Mouse (Mus musculus) midbrain, embryonic 16.5 days (tissue): Measurements from ENCODE around the gene Rgl3. TPM values are rescaled to one million over a fixed set of nuclear protein-coding genes. Genes with fewer than 3 reads are reported as not detected.

Experiments
- ATAC-seq: fragments of 200-750 bp; cut with Nextera tagmentation; 2 replicates; pipeline ENCODE4 v1.8.0; 2017; ENCODE audit warnings: moderate TSS enrichment
- H3K27ac ChIP-seq: fragments of 300-500 bp; sonication (generic); 2 replicates; pipeline ENCODE4 v1.5.1; 2014; ENCODE audit warnings: mild to moderate bottlenecking, low read length, mixed read lengths
- H3K27me3 ChIP-seq: fragments of 300-500 bp; sonication (generic); 2 replicates; pipeline ENCODE4 v1.6.1; 2014; ENCODE audit warnings: low read depth, low read length, mixed read lengths; ENCODE audit not compliant: control insufficient read depth, insufficient read depth
- H3K36me3 ChIP-seq: fragments of 300-500 bp; sonication (generic); 2 replicates; pipeline ENCODE4 v1.6.1; 2014; ENCODE audit warnings: mild to moderate bottlenecking, low read length, moderate library complexity, mixed read lengths; ENCODE audit not compliant: control insufficient read depth, insufficient read depth
- H3K4me1 ChIP-seq: fragments of 300-500 bp; sonication (generic); 2 replicates; pipeline ENCODE4 v1.6.1; 2014; ENCODE audit warnings: mild to moderate bottlenecking, low read length, mixed read lengths; ENCODE audit not compliant: control insufficient read depth, insufficient read depth
- H3K4me2 ChIP-seq: fragments of 300-500 bp; sonication (generic); 2 replicates; pipeline ENCODE4 v1.6.1; 2014; ENCODE audit warnings: mild to moderate bottlenecking, low read length, mixed read lengths
- H3K4me3 ChIP-seq: fragments of 300-500 bp; sonication (generic); 2 replicates; pipeline ENCODE4 v1.5.1; 2014; ENCODE audit warnings: low read depth, mild to moderate bottlenecking, low read length, moderate library complexity, mixed read lengths
- H3K9ac ChIP-seq: fragments of 300-500 bp; sonication (generic); 2 replicates; pipeline ENCODE4 v1.6.1; 2014; ENCODE audit warnings: low read depth, low read length, mixed read lengths
- H3K9me3 ChIP-seq: fragments of 300-500 bp; sonication (generic); replicated peaks from 2 replicates; pipeline ENCODE4 v1.6.1; 2014; ENCODE audit warnings: mild to moderate bottlenecking, low read length, mixed read lengths; ENCODE audit not compliant: control insufficient read depth, poor library complexity, severe bottlenecking
- WGBS: fragments of 180-500 bp; shearing (Covaris S2); extraction: QIAGEN DNeasy Blood & Tissue Kit; methylation state at CpG from one replicate; pipeline ENCODE4 v1.1.7; 2014; 5-methylcytosine and 5-hydroxymethylcytosine counted together
- polyA plus RNA-seq: library from polyadenylated mRNA; unstranded; fragments of >200 nt; fragmentation: Nextera tagmentation; extraction: Ambion mirVana; gene quantifications from 2 replicates; pipeline ENCODE4 v1.2.1, GENCODE M21; 2015

The Rgl3 gene
- polyA plus RNA-seq, 1 experiment from 2014 or later: 0.88 TPM

GRCm38 (mm10) chr9:21958372-21958771 is 30.9 kb downstream of the Rgl3 start:
- H3K4me3 ChIP-seq: no peak overlapping the region
- H3K36me3 ChIP-seq: no peaks in the 10 kb centered on the region
- no peak overlapping the region for H3K9ac ChIP-seq
- H3K4me2 ChIP-seq: no peak overlapping the region
- 90% methylated on average over 5 of the region's 5 CpGs for WGBS
- H3K27me3 ChIP-seq: peaks cover 43% of the 10 kb centered on the region
- ATAC-seq: no peak
- H3K27ac ChIP-seq: no peak overlapping the region
- H3K4me1 ChIP-seq: peaks cover 35% of the 10 kb centered on the region
- no peaks in the 10 kb centered on the region for H3K9me3 ChIP-seq

- peak within 1 kb of the TSS; percentile 59 for H3K4me3 ChIP-seq
- H3K9me3 ChIP-seq: no peaks in the 10 kb centered on the region
- no peaks in the 10 kb centered on the region for H3K36me3 ChIP-seq
- peak within 1 kb of the TSS; percentile 81 for H3K9ac ChIP-seq
- peaks cover 17% of the 10 kb centered on the region for H3K27me3 ChIP-seq
- under 1% methylated on average over 52 of the region's 54 CpGs for WGBS
- H3K4me1 ChIP-seq: peaks cover 25% of the 10 kb centered on the region
- peak; percentile 98 for ATAC-seq
- peak within 1 kb of the TSS; percentile 71 for H3K4me2 ChIP-seq
- peak within 1 kb of the TSS; percentile 96 for H3K27ac ChIP-seq
Observed at GRCm38 (mm10) chr9:21955570-21956281, 33.5 kb downstream of the Rgl3 start, which contains the start of gene Swsap1. TSS of gene Swsap1 (plus strand) at chr9:21955755.

GRCm38 (mm10) chr9:21955225-21955569 is 34.0 kb downstream of the Rgl3 start:
- Histone ChIP-seq H3K27ac (peak overlapping the region; percentile 89), H3K4me2 (peak overlapping the region; percentile 71), H3K4me1 (peaks cover 23% of the 10 kb centered on the region), H3K36me3 (no peaks in the 10 kb centered on the region), H3K27me3 (peaks cover 12% of the 10 kb centered on the region), H3K9me3 (no peaks in the 10 kb centered on the region), H3K9ac (peak overlapping the region; percentile 36; the same call in 1 of the 2 replicates), H3K4me3 (peak overlapping the region; percentile 59)
- peak; percentile 63 for ATAC-seq
- WGBS: 3% methylated on average over 18 of the region's 18 CpGs

GRCm38 (mm10) chr9:21954635-21955034 is 34.6 kb downstream of the Rgl3 start:
- no peak overlapping the region for H3K4me3 ChIP-seq
- no peaks in the 10 kb centered on the region for H3K36me3 ChIP-seq
- H3K4me1 ChIP-seq: peaks cover 23% of the 10 kb centered on the region
- WGBS: 71% methylated on average over 3 of the region's 3 CpGs
- no peak overlapping the region for H3K27ac ChIP-seq
- no peak for ATAC-seq
- no peak overlapping the region for H3K9ac ChIP-seq
- peaks cover 6% of the 10 kb centered on the region for H3K27me3 ChIP-seq
- H3K4me2 ChIP-seq: no peak overlapping the region
- no peaks in the 10 kb centered on the region for H3K9me3 ChIP-seq

GRCm38 (mm10) chr9:21953600-21953999 is 35.6 kb downstream of the Rgl3 start:
- no peaks in the 10 kb centered on the region for H3K36me3 ChIP-seq
- ATAC-seq: peak; percentile 15
- H3K9ac ChIP-seq: no peak overlapping the region
- peaks cover 23% of the 10 kb centered on the region for H3K4me1 ChIP-seq
- WGBS: 0% methylated on average over 3 of the region's 3 CpGs
- H3K27ac ChIP-seq: peak overlapping the region; percentile 71
- H3K9me3 ChIP-seq: no peaks in the 10 kb centered on the region
- H3K4me3 ChIP-seq: no peak overlapping the region
- peak overlapping the region; percentile 17; the same call in 1 of the 2 replicates for H3K4me2 ChIP-seq
- H3K27me3 ChIP-seq: no peaks in the 10 kb centered on the region

GRCm38 (mm10) chr9:21951977-21952376 is 37.3 kb downstream of the Rgl3 start:
- Histone ChIP-seq H3K27me3 (no peaks in the 10 kb centered on the region), H3K27ac (no peak overlapping the region), H3K36me3 (0 out of 2 replicates have a peak, but pooled peaks cover 4% of the 10 kb centered on the region), H3K9ac (no peak overlapping the region), H3K4me1 (peaks cover 23% of the 10 kb centered on the region), H3K4me2 (no peak overlapping the region), H3K4me3 (no peak overlapping the region), H3K9me3 (no peaks in the 10 kb centered on the region)
- 80% methylated on average over 3 of the region's 3 CpGs for WGBS
- ATAC-seq: no peak

GRCm38 (mm10) chr9:21950322-21950721 is 38.9 kb downstream of the Rgl3 start:
- Histone ChIP-seq H3K9ac (no peak overlapping the region), H3K9me3 (no peaks in the 10 kb centered on the region), H3K4me1 (peaks cover 17% of the 10 kb centered on the region), H3K4me2 (no peak overlapping the region), H3K36me3 (peaks cover 6% of the 10 kb centered on the region; the same call in 1 of the 2 replicates), H3K4me3 (no peak overlapping the region), H3K27me3 (no peaks in the 10 kb centered on the region), H3K27ac (no peak overlapping the region)
- no peak for ATAC-seq
- WGBS: 19% methylated on average over 11 of the region's 11 CpGs

- H3K27ac ChIP-seq: no peak overlapping the region
- peaks cover 7% of the 10 kb centered on the region for H3K4me1 ChIP-seq
- no peak for ATAC-seq
- H3K27me3 ChIP-seq: no peaks in the 10 kb centered on the region
- no peak overlapping the region for H3K9ac ChIP-seq
- no peaks in the 10 kb centered on the region for H3K9me3 ChIP-seq
- no peak overlapping the region for H3K4me2 ChIP-seq
- peaks cover 6% of the 10 kb centered on the region; the same call in 1 of the 2 replicates for H3K36me3 ChIP-seq
- WGBS: 65% methylated on average over 6 of the region's 6 CpGs
- no peak overlapping the region for H3K4me3 ChIP-seq
Observed at GRCm38 (mm10) chr9:21948790-21949189, 40.5 kb downstream of the Rgl3 start.

- H3K9ac ChIP-seq: no peak overlapping the region
- H3K27me3 ChIP-seq: no peaks in the 10 kb centered on the region
- peaks cover 6% of the 10 kb centered on the region; the same call in 1 of the 2 replicates for H3K36me3 ChIP-seq
- H3K4me3 ChIP-seq: no peak overlapping the region
- H3K9me3 ChIP-seq: no peaks in the 10 kb centered on the region
- WGBS: 64% methylated on average over 8 of the region's 8 CpGs
- no peak overlapping the region for H3K27ac ChIP-seq
- ATAC-seq: no peak
- H3K4me2 ChIP-seq: no peak overlapping the region
- H3K4me1 ChIP-seq: peaks cover 3% of the 10 kb centered on the region; the same call in 1 of the 2 replicates
Observed at GRCm38 (mm10) chr9:21948146-21948545, 41.1 kb downstream of the Rgl3 start.
